Mouse (Mus musculus): Measurements from ENCODE around the gene Nutm1.
A peak's percentile ranks its signal among the peaks of the same experiment; 100 is the strongest.
"Not testable (repeated sequence)": the region's sequence is repeated elsewhere in the genome, so short reads cannot be mapped to it uniquely, and the experiment has no call there.

Gene Nutm1

GRCm38 (mm10) chr2:112259241-112259962 is at the start of gene Nutm1:
Gene Nutm1 (minus strand): TSS chr2:112259291.
- no peak for DNase-seq (ENCODE audit: low read depth, low spot score)

DNA sequence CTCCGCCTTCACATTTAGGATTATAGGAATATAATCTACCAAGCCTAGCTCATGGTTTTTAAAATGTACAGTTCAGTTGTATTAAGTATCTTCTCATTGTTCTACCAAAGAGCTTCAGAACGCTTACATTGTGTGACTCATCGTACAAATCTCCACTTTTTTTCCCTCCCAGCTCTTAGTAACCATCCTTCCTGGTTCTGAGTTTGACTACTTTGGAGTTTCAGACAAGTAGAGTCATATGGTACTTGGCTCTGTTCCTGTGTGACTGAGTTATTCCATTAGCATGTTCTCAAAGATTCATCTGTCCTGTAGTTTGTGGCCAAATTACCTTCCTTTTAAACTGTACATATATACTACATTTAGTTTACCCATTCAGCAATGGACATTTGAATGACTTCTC is 49.6 kb upstream of the Nutm1 start:
- no peak for DNase-seq (ENCODE audit: low read depth, low spot score)

GRCm38 (mm10) chr2:112298221-112298620 is 39.1 kb upstream of the Nutm1 start:
- DNase-seq (ENCODE audit: low read depth, low spot score) = no peak

GRCm38 (mm10) chr2:112296211-112296610 is 37.1 kb upstream of the Nutm1 start:
- DNase-seq (ENCODE audit: low read depth, low spot score) = no peak

DNA sequence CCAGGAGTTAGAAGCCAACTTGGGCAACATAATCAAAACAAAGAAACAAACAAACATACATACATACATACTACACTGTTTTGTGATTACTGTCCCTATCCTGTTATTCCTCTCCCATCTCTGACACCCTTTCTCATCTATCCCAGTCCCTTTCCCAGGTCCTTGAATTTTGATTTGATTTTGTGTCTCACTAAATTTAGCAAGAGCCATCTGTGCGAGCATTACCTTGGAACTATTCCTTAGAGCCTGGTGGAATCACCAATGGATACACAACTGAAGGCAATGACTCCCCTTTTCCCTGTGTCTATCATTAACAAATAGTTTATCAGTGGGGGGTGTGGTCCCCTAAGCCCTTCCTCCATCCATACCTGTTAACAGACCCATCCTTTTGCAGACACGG is 33.7 kb upstream of the Nutm1 start:
- DNase-seq (ENCODE audit: low read depth, low spot score) = no peak

DNA sequence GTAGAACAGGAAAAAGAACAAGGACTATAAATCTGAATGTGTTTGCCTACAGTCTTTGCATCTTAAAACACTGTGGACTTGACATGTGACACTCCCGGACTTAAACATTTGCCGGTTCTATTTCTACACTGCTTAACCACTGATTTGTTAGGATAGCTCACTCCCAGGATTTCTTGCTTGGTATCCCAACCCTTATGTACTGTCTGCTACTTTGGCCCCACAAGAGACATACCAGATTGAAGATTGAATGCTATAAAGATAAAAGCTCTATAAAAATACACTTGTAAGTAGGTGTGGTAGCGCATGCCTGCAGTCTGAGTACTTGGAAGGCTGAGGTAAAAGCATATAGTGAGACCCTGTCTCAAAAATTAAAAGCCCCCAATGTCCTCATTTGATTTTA is 30.4 kb upstream of the Nutm1 start:
- no peak for DNase-seq (ENCODE audit: low read depth, low spot score)

GRCm38 (mm10) chr2:112287059-112287458 is 28.0 kb upstream of the Nutm1 start:
- DNase-seq (ENCODE audit: low read depth, low spot score) = no peak

DNA sequence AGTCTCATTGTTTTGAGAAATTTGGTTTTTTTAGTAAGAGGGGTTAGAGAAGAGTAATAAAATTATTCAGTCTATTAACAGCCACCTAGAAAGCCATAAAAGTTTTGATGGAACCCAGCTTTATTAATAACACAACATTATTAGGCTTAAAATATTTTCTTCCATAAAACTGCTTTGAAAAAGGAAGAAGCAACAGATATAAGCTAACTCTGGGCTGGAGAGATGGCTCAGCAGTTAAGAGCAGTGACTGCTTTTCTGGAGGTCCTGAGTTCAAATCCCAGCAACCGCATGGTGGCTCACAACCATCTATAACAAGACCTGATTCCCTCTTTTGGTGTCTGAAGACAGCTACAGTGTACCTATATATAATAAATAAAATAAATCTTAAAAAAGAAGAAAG is 27.0 kb upstream of the Nutm1 start:
- not testable (repeated sequence) for DNase-seq (ENCODE audit: low read depth, low spot score)

DNA sequence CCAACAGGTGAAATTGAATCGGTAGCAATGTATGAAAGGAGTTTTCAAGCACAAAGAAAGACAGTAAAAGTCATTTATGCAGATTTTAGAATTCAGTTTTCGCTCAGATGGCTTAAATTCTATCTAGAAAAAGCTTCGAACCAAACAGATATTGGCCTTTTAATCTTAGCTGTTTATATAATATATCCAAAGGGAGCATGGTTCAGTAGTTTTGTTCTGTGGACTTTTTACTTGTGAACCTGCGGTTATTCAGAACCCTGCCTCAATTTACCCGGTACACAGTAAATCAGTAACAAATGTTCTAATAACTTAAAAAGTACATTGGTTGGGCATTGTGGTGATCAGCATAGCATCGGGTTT is 25.9 kb upstream of the Nutm1 start:
- DNase-seq (ENCODE audit: low read depth, low spot score) = no peak

- peak; percentile 85 for DNase-seq (ENCODE audit: low read depth, low spot score)
Measured at GRCm38 (mm10) chr2:112284363-112285030, 25.4 kb upstream of the Nutm1 start.

- DNase-seq (ENCODE audit: low read depth, low spot score) = no peak
Measured at GRCm38 (mm10) chr2:112282846-112283245, 23.8 kb upstream of the Nutm1 start.

DNA sequence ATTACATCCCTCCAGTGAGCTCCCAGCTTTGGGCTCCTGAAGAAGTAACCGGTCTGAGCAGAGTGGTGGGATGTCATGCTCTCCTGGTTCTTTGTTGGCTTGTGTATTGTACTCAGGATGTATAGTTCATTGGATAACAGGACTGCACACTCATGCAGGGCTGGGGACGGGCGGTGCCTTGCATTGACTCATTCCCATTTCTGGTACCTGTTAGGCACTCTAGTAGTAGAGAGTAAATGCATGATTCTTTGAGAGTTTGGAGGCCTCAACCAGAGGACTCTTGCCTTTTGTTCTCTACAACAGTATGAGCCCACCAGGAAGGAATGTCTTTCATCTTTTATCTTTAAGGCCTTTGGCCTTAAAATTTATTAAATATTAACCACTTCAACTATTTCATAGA is 17.8 kb upstream of the Nutm1 start:
- DNase-seq (ENCODE audit: low read depth, low spot score) = no peak

- DNase-seq (ENCODE audit: low read depth, low spot score) = no peak
Measured at GRCm38 (mm10) chr2:112273474-112273873, 14.4 kb upstream of the Nutm1 start.

DNA sequence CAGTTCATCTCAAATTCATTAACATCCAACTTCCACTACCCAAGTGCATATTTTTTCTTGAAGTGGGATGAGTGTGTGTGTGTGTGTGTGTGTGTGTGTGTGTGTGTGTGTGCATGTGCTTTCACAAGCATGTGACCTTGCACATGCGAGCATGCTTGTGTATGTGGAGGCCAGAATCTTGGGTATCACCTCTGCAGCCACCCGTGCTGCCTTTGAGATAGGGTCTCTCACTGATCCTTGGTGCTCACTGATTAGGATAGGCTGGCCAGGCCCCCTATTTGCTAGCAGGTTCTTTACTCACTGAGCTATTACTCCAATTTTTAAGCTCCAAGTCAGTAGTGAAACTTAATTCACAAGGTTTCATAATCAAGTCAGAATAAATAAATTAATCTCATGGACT is 13.8 kb upstream of the Nutm1 start:
- DNase-seq (ENCODE audit: low read depth, low spot score) = no peak

DNA sequence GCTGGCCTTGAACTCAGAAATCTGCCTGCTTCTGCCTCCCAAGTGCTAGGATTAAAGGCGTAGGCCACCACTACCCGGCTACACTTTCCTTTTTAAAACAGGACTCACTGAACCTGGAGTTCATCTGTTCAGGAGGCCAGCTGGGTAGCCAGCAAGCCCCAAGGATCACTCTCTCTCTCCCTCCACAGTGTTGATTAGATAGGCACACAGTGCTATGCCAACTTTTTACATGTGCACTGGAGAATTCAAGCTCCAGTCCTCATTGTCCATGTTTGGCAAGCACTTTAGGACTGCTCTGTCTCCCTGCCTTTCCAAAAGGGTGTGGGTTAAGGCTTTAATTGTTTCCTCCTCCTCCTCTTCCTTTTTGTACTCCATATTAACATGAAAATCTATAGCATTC is 10.9 kb upstream of the Nutm1 start:
- DNase-seq (ENCODE audit: low read depth, low spot score) = no peak

DNA sequence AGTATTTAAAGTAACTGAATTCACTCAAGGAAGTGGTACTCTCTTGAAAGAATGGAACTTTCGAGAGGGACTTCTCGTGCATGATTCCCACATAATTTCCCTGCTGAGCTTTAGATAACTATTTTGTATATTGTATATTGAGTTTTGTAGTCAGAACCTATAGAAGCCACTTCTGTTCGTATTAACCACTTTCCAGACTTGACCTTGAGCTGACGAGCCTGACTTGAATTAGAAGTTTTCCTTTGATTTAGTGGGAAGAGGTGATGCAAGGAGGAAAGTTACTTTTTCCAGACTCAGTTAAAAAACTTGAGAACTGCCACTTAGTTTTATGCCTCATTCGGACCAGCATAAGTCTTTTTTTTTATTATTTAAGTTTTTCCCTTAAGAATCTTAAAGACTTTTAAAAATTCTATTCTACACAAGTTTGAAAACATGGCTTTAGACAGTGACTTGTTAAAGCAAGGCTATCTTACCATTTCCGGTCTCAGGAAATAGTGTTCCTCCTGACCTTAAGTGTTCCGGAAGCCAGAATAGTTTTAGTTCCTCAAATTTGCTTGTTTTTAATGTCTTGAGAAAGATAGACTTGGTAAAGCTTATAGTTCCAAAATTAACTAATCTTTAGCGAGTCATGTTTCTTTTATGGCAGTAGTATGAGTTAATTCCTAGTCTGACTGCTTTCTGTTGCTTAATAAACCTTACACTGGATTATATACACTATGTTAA is 8.6 kb upstream of the Nutm1 start:
- DNase-seq (ENCODE audit: low read depth, low spot score) = no peak

DNA sequence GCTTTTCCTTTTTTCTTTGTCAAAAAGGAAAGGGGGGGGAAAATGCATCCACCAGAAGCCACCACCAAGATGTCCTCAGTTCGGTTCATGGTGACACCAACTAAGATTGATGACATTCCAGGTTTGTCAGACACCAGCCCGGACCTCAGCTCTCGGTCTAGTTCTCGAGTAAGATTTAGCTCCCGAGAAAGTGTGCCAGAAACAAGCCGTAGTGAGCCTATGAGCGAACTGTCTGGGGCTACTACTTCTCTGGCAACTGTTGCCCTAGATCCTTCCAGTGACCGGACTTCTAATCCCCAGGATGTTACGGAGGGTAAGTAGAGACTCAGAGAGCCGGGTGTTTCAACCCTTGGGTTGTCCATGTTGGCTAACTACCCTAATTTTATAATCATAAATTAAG is 7.7 kb upstream of the Nutm1 start:
- DNase-seq (ENCODE audit: low read depth, low spot score) = no peak

GRCm38 (mm10) chr2:112266242-112266592 is 7.1 kb upstream of the Nutm1 start, which contains the start of gene Gm21985:
Gene Gm21985 (plus strand): TSS chr2:112266314.
- DNase-seq (ENCODE audit: low read depth, low spot score) = peak; percentile 48

- peak; percentile 95 for DNase-seq (ENCODE audit: low read depth, low spot score)
Measured at GRCm38 (mm10) chr2:112265448-112266241, 6.6 kb upstream of the Nutm1 start, which contains the start of gene Slc12a6. Gene Slc12a6 (plus strand): TSS chr2:112265825.

GRCm38 (mm10) chr2:112264364-112264763 is 5.3 kb upstream of the Nutm1 start:
- no peak for DNase-seq (ENCODE audit: low read depth, low spot score)

DNA sequence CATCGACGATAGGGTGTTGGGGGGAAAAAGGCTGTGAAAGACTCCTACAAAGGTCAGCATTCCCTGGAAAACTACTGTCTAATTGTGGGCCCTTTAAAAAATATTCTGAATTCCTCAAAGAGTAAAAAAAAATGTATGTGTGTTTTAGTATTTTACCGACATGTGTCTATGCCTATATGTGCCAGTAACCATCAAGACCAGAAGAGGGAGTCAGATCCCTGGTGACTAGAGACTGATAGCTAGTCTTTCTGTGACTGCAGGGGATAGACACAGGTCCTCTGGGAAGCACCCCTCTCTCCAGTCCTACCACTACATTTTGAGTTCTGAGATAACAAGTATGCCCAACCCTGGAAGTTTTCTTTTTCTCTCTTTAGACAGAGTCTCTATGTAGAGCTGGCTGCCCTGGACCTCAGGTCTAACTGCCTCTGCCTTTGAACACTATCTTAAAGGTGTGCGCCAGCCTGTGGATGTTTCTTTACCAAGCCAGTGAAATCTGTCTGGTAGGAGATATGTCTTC is 3.7 kb upstream of the Nutm1 start:
- peak; percentile 69 for DNase-seq (ENCODE audit: low read depth, low spot score)
